Mouse (Mus musculus) left cerebral cortex, adult 11 months (tissue): Measurements from ENCODE around the gene Klrb1c.
A peak's percentile ranks its signal among the peaks of the same experiment; 100 is the strongest.
"Not testable (repeated sequence)": the region's sequence is repeated elsewhere in the genome, so short reads cannot be mapped to it uniquely, and the experiment has no call there.

Experiments
- DNase-seq: peaks from one replicate; pipeline ENCODE4 v3.0.0; 2022; ENCODE audit warnings: low spot score

Klrb1c gene

DNA sequence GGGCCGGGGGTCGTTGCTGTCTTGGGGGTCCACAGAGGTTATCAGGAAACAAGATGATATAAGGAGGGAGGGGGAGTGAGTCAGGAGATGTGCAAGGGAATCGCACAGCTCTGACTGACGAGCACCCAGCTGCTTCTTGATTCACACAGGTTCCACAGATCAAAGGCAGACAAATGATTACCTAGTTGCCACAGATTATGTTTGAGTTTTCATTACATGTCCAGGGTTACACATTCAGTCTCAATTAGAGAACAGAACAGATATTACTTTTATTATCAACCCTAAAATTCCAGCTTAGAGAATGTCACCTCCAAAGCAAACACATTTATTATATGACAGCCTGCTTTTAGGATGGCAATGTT is 33.6 kb downstream of the Klrb1c start:
- DNase-seq = not testable (repeated sequence)

DNA sequence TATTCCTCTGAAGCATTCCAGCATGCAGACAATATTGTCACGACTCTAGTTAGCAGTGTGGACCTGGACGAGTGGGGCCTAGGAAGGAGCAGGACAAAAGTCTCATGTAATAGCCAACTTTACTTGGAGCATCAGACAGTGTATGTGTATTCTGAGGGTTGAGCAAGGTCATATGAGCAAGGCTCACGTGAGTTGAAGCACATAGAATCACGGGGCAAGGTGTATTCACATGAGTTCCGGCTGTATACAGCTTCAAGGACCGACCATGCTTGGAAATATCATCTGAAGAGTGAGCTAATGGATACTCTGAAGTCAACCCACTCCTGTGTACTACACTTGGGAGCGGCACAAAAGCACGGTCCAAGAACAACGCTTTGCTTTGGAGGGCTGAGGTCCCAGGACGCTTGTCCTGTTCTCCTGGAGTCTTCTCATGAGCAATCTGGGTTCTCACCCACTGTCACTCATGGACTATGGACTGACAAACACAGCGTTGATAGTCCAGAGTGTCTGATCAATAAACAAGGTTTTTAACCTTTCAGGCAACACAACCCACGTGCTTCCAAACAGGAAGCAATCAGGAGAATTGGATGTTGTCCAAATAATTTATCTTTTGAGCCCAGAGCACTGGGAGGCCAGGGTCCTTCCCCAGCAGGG is 34.1 kb downstream of the Klrb1c start:
- DNase-seq = not testable (repeated sequence)

GRCm38 (mm10) chr6:128754265-128754664 is 34.8 kb downstream of the Klrb1c start:
- DNase-seq = not testable (repeated sequence)

- peak; percentile 85 for DNase-seq
Measured at GRCm38 (mm10) chr6:128753610-128754224, 35.3 kb downstream of the Klrb1c start.

- not testable (repeated sequence) for DNase-seq
Measured at GRCm38 (mm10) chr6:128747006-128747405, 42.0 kb downstream of the Klrb1c start.

GRCm38 (mm10) chr6:128737445-128737844 is 51.6 kb downstream of the Klrb1c start:
- no peak for DNase-seq

- DNase-seq = no peak
Measured at GRCm38 (mm10) chr6:128736100-128736499, 52.9 kb downstream of the Klrb1c start.

DNA sequence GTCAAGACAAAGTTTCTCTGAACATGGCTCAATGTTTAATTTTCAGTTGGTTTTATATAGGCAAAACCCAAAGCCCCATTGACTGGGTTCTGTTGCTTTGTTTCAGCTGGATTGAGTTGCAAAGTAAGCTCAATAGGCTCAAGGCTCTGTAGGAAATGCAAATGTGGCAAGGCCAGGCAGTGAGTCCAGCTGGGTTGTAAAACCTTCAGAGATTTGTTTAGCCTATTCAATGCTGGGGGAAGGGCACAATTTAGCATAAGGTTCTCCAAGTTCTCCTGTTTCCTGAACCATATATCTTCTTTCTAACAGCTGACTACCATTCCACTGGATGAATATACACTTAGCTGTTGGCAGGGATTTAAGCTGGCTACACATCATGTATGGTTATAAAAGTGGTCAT is 54.1 kb downstream of the Klrb1c start:
- DNase-seq = no peak

GRCm38 (mm10) chr6:128733908-128734679 is 54.9 kb downstream of the Klrb1c start:
- no peak for DNase-seq

DNA sequence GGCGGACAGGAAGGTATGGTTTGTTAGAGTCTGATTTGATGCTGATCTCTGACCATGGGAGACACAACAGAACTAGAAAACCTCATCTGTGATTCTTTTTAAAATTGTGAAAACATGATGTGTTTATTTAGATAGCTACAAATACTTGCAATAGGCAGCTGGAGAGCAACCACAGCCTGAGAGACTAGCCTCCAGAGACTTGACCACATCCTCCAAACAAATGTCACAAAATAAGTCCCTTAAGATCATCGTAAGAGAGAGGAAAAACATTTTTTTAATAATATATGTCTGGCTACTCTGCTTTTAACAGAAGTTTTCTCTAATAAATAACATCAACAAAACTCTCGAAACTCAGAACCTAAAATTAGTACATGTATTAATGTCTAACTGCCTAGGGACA is 57.0 kb downstream of the Klrb1c start:
- DNase-seq = no peak
